Mouse (Mus musculus) gastrocnemius, postnatal 4 days (tissue): ENCODE results near the gene Ppt2. TPM values are rescaled to one million over a fixed set of nuclear protein-coding genes. Genes with fewer than 3 reads are reported as not detected.

Experiments
- DNase-seq, 2 experiments: peaks; one replicate each; pipeline ENCODE4 v3.0.0; 2021 to 2022; ENCODE audit warnings: low spot score in 2 of 2, mixed read lengths in 2 of 2
- total RNA-seq, 2 experiments: library from RNA; stranded (reverse); gene quantifications; 2 replicates each; pipeline ENCODE4 v1.2.3; 2021

Ppt2 gene
- total RNA-seq, 2 experiments from 2014 or later: 35.9 to 44.8 TPM

- no peak for DNase-seq
These were observed 37.9 kb downstream of the Ppt2 start for GRCm38 (mm10) chr17:34590154-34590987.

- DNase-seq: peak in 1 of 2 experiments; percentile 67
These were observed 38.6 kb downstream of the Ppt2 start, which contains the start of gene Gpsm3 for GRCm38 (mm10) chr17:34589681-34590101. TSS of gene Gpsm3 (plus strand) at chr17:34589806.

- DNase-seq: no peak
These were observed 39.1 kb downstream of the Ppt2 start for GRCm38 (mm10) chr17:34589206-34589605.

- DNase-seq: no peak
These were observed 39.5 kb downstream of the Ppt2 start for GRCm38 (mm10) chr17:34588767-34589166.

- no peak for DNase-seq
These were observed 40.5 kb downstream of the Ppt2 start for GRCm38 (mm10) chr17:34587814-34588213.

- DNase-seq: peak; percentile 97 to 98
These were observed 40.9 kb downstream of the Ppt2 start for GRCm38 (mm10) chr17:34587423-34587811.

GRCm38 (mm10) chr17:34586796-34587422, 41.4 kb downstream of the Ppt2 start:
- DNase-seq: peak; percentile 74 to 91

- no peak for DNase-seq
These were observed 42.2 kb downstream of the Ppt2 start for GRCm38 (mm10) chr17:34585877-34586771.

GRCm38 (mm10) chr17:34585121-34585520, 43.2 kb downstream of the Ppt2 start:
- no peak for DNase-seq

GRCm38 (mm10) chr17:34583819-34584218, 44.5 kb downstream of the Ppt2 start:
- no peak for DNase-seq

GRCm38 (mm10) chr17:34583397-34583796, 44.9 kb downstream of the Ppt2 start:
- no peak for DNase-seq

- no peak for DNase-seq
These were observed 45.8 kb downstream of the Ppt2 start for GRCm38 (mm10) chr17:34582528-34582927.

- DNase-seq: no peak
These were observed 50.2 kb downstream of the Ppt2 start for GRCm38 (mm10) chr17:34578070-34578469.

GRCm38 (mm10) chr17:34576577-34576976, 51.7 kb downstream of the Ppt2 start:
- no peak for DNase-seq

- no peak for DNase-seq
These were observed 55.9 kb downstream of the Ppt2 start for GRCm38 (mm10) chr17:34572361-34572760.

GRCm38 (mm10) chr17:34571875-34572274, 56.4 kb downstream of the Ppt2 start:
- DNase-seq: no peak

- no peak for DNase-seq
These were observed 58.4 kb downstream of the Ppt2 start for GRCm38 (mm10) chr17:34569919-34570318.

GRCm38 (mm10) chr17:34568421-34568820, 59.9 kb downstream of the Ppt2 start:
- no peak for DNase-seq

- DNase-seq: no peak
These were observed 61.0 kb downstream of the Ppt2 start for GRCm38 (mm10) chr17:34567311-34567710.
